Mouse (Mus musculus): ENCODE data around the gene Ddx51.

Gene Ddx51

GRCm38 (mm10) chr5:110653686-110654085, 435 bp downstream of the Ddx51 start:
- DNase-seq (ENCODE audit: extremely low read depth, insufficient read length, low spot score), result no peak

GRCm38 (mm10) chr5:110659682-110660081, 6.4 kb downstream of the Ddx51 start:
- peak; percentile 23 for DNase-seq (ENCODE audit: extremely low read depth, insufficient read length, low spot score)

- DNase-seq (ENCODE audit: extremely low read depth, insufficient read length, low spot score), result no peak
Observed at GRCm38 (mm10) chr5:110664041-110664440, 10.8 kb downstream of the Ddx51 start.

GRCm38 (mm10) chr5:110664750-110665269, 11.6 kb downstream of the Ddx51 start:
- no peak for DNase-seq (ENCODE audit: extremely low read depth, insufficient read length, low spot score)

- no peak for DNase-seq (ENCODE audit: extremely low read depth, insufficient read length, low spot score)
Observed at GRCm38 (mm10) chr5:110665486-110666121, 12.4 kb downstream of the Ddx51 start.

GRCm38 (mm10) chr5:110682041-110682440, 28.8 kb downstream of the Ddx51 start:
- DNase-seq (ENCODE audit: extremely low read depth, insufficient read length, low spot score), result no peak

- no peak for DNase-seq (ENCODE audit: extremely low read depth, insufficient read length, low spot score)
Observed at GRCm38 (mm10) chr5:110698617-110699016, 45.4 kb downstream of the Ddx51 start.

GRCm38 (mm10) chr5:110704004-110704403, 50.8 kb downstream of the Ddx51 start:
- no peak for DNase-seq (ENCODE audit: extremely low read depth, insufficient read length, low spot score)

GRCm38 (mm10) chr5:110709256-110709655, 56.0 kb downstream of the Ddx51 start:
- no peak for DNase-seq (ENCODE audit: extremely low read depth, insufficient read length, low spot score)
